Mouse (Mus musculus): ENCODE results near the gene Reep3.

Reep3 gene

DNA sequence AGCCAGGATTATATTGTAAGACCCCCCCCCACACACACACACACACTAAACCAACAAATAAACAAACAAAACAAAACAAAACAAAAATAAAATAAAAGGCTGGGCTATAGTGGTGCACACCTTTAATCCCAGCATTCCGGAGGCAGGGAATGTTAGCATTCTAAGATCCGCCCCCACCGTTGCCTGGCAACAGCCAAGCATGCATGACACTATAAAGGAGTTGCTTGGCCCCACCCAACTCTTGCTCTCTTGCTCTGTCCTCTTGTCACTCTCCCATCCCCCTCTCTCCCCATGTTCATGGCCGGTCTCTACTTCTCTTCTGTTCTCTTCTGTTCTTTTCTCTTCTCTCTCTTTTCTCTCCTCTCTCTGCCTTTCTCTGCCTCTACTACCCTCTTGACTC, 128.2 kb downstream of the Reep3 start:
- no peak for DNase-seq

DNA sequence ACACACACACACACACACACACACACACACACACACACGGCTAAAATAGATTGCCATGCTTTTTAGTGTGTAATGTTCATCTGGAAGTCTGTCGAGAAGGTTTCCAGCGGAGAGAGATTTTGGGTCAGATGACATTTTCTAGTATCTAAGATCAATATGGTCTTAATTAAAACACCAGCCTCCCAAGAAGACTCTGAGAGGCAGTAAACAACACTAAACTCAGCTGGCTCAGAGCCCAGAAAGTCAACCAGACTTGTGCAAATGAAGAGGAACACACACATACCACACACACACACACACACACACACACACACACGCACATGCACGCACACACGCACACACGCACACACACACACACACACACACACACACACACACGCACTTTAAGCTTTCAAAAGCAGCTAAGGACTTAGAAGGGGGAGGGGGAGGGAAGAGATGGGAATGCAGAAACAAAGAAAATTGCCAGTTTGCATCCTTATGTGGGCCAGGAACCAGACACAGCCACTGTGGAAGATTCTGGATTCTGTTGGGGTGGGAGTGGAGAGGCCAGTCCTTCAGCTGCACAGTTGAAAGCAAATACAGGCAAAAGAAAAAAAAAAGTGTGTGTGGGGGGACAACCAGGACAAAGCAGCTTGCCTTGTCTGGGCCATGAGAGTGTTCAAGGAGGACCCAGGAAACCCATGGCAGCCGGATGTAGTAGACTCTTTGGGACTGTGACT, 130.2 kb downstream of the Reep3 start:
- peak; percentile 41 to 46 for DNase-seq

DNA sequence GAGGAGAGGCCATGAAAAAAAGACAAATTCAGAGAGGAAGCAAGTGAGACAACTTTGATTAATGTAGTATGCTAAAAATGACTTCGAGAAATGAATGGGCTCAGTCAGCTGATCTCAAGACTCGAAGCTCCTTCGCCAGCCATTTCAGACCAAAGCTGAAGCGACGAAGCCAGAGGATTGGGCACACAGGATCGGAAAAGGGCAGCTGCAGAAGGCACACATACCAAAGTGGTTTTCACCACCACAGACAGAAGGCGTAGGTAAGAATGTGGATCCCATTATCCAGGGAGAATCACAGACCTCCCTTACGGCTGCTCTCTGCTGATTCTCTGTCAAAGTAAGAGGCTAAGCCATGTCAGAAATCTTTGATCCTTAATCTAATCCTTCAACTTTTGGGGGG, 136.6 kb downstream of the Reep3 start:
- DNase-seq = no peak
